In genomic region chr7:63444484-63445345, GRCm38 (mm10) we compare ENCODE assay signal across 8 mouse cellular contexts. TPM values are rescaled to one million over a fixed set of nuclear protein-coding genes. Genes with fewer than 3 reads are reported as not detected.
DNase-seq lines count a peak whose midpoint lies in the region; ATAC-seq and TF ChIP-seq lines count a peak whose summit lies in the region.

TSS of gene Otud7a (plus strand) at chr7:63444751.

- no peaks in the 10 kb centered on the region for H3K9me3 ChIP-seq in embryonic facial prominence, embryonic 10.5 days
- H3K9me3 ChIP-seq in heart, embryonic 10.5 days = no peaks in the 10 kb centered on the region
- no peaks in the 10 kb centered on the region for H3K9me3 ChIP-seq in kidney, embryonic 15.5 days (replicated peaks)
- no peaks in the 10 kb centered on the region for H3K9me3 ChIP-seq in limb, embryonic 14.5 days (ENCODE audit: control insufficient read depth, low read length)
- H3K9me3 ChIP-seq in neural tube, embryonic 14.5 days (ENCODE audit: control insufficient read depth, low read length) = no peaks in the 10 kb centered on the region

- H3K36me3 ChIP-seq in embryonic facial prominence, embryonic 10.5 days (replicated peaks) = no peaks in the 10 kb centered on the region
- no peaks in the 10 kb centered on the region for H3K36me3 ChIP-seq in heart, embryonic 10.5 days
- no peaks in the 10 kb centered on the region for H3K36me3 ChIP-seq in kidney, embryonic 15.5 days
- H3K36me3 ChIP-seq in limb, embryonic 14.5 days (ENCODE audit: control insufficient read depth, insufficient read depth, low read length) = no peaks in the 10 kb centered on the region
- no peaks in the 10 kb centered on the region for H3K36me3 ChIP-seq in neural tube, embryonic 14.5 days (ENCODE audit: control insufficient read depth, insufficient read depth, low read length)

- peak within 1 kb of the TSS; percentile 36; the same call in 1 of the 2 replicates for H3K9ac ChIP-seq in kidney, embryonic 15.5 days
- H3K9ac ChIP-seq in limb, embryonic 14.5 days (ENCODE audit: low read depth, low read length, severe bottlenecking) = peak within 1 kb of the TSS; percentile 46
- peak within 1 kb of the TSS; percentile 82 for H3K9ac ChIP-seq in neural tube, embryonic 14.5 days (replicated peaks; ENCODE audit: low read depth, low read length)

- under 1% methylated on average over 121 of the region's 123 CpGs for WGBS in embryonic facial prominence, embryonic 10.5 days
- WGBS in heart, embryonic 10.5 days = under 1% methylated on average over 112 of the region's 123 CpGs
- WGBS in kidney, embryonic 15.5 days = under 1% methylated on average over 118 of the region's 123 CpGs
- WGBS in limb, embryonic 14.5 days = under 1% methylated on average over 45 of the region's 123 CpGs
- under 1% methylated on average over 115 of the region's 123 CpGs for WGBS in neural tube, embryonic 14.5 days

- peak within 1 kb of the TSS; percentile 73 for H3K27ac ChIP-seq in embryonic facial prominence, embryonic 10.5 days (replicated peaks)
- H3K27ac ChIP-seq in heart, embryonic 10.5 days = no peak within 1 kb of the TSS
- H3K27ac ChIP-seq in kidney, embryonic 15.5 days = no peak within 1 kb of the TSS
- no peak within 1 kb of the TSS for H3K27ac ChIP-seq in limb, embryonic 14.5 days (replicated peaks; ENCODE audit: low read depth, low read length)
- peak within 1 kb of the TSS; percentile 87 for H3K27ac ChIP-seq in neural tube, embryonic 14.5 days (ENCODE audit: low read depth, low read length)

- peaks cover 28% of the 10 kb centered on the region for H3K27me3 ChIP-seq in embryonic facial prominence, embryonic 10.5 days (replicated peaks; ENCODE audit: low read depth, poor library complexity, severe bottlenecking)
- H3K27me3 ChIP-seq in heart, embryonic 10.5 days (ENCODE audit: insufficient read depth, poor library complexity, severe bottlenecking) = peaks cover 33% of the 10 kb centered on the region
- peaks cover 29% of the 10 kb centered on the region for H3K27me3 ChIP-seq in kidney, embryonic 15.5 days
- H3K27me3 ChIP-seq in limb, embryonic 14.5 days (ENCODE audit: control insufficient read depth, insufficient read depth, low read length) = peaks cover 23% of the 10 kb centered on the region
- no peaks in the 10 kb centered on the region for H3K27me3 ChIP-seq in neural tube, embryonic 14.5 days (ENCODE audit: control insufficient read depth, insufficient read depth, low read length)

- H3K4me1 ChIP-seq in embryonic facial prominence, embryonic 10.5 days = peaks cover 5% of the 10 kb centered on the region; the same call in 1 of the 2 replicates
- H3K4me1 ChIP-seq in heart, embryonic 10.5 days = peaks cover 10% of the 10 kb centered on the region; the same call in 1 of the 2 replicates
- peaks cover 9% of the 10 kb centered on the region; the same call in 1 of the 2 replicates for H3K4me1 ChIP-seq in kidney, embryonic 15.5 days
- 0 out of 2 replicates have a peak, but pooled peaks cover 3% of the 10 kb centered on the region for H3K4me1 ChIP-seq in limb, embryonic 14.5 days (ENCODE audit: control insufficient read depth, insufficient read depth, low read length)
- H3K4me1 ChIP-seq in neural tube, embryonic 14.5 days (ENCODE audit: control insufficient read depth, insufficient read depth, low read length) = peaks cover 6% of the 10 kb centered on the region; the same call in 1 of the 2 replicates

- peak within 1 kb of the TSS; percentile 98 for H3K4me2 ChIP-seq in kidney, embryonic 15.5 days
- H3K4me2 ChIP-seq in limb, embryonic 14.5 days (replicated peaks; ENCODE audit: low read depth, low read length, severe bottlenecking) = peak within 1 kb of the TSS; percentile 83
- peak within 1 kb of the TSS; percentile 67 for H3K4me2 ChIP-seq in neural tube, embryonic 14.5 days (ENCODE audit: low read depth, low read length)

- DNase-seq in thymus, postnatal 14 days = peak; percentile 20
- DNase-seq in thymus, adult 18-20 months = no peak
- peak; percentile 88 for DNase-seq in embryonic facial prominence, embryonic 10.5 days (ENCODE audit: low spot score)
- DNase-seq in heart, embryonic 10.5 days (ENCODE audit: low spot score) = peak; percentile 78
- peak; percentile 43 for DNase-seq in limb, embryonic 14.5 days (ENCODE audit: low spot score)

- H3K4me3 ChIP-seq in embryonic facial prominence, embryonic 10.5 days = peak within 1 kb of the TSS; percentile 72
- H3K4me3 ChIP-seq in heart, embryonic 10.5 days = peak within 1 kb of the TSS; percentile 71
- peak within 1 kb of the TSS; percentile 63 for H3K4me3 ChIP-seq in kidney, embryonic 15.5 days (replicated peaks)
- peak within 1 kb of the TSS; percentile 47 for H3K4me3 ChIP-seq in limb, embryonic 14.5 days (replicated peaks; ENCODE audit: low read length)
- H3K4me3 ChIP-seq in neural tube, embryonic 14.5 days (ENCODE audit: low read depth, low read length) = peak within 1 kb of the TSS; percentile 76

- no peak for TF ChIP-seq POLR2A in limb, embryonic 14.5 days (IDR thresholded peaks at IDR 0.05; ENCODE audit: borderline replicate concordance, extremely low read depth, insufficient read depth, insufficient read length)

- ATAC-seq in kidney, embryonic 15.5 days (replicated peaks; ENCODE audit: low FRiP score) = peak; percentile 91
- peak; percentile 91 for ATAC-seq in limb, embryonic 14.5 days (ENCODE audit: low FRiP score, low read depth)
- ATAC-seq in neural tube, embryonic 14.5 days (ENCODE audit: low read depth) = peak; percentile 95
- no peak for ATAC-seq in erythroid progenitor cell, adult 5-6 weeks (replicated peaks; ENCODE audit: low FRiP score, poor library complexity, severe bottlenecking)

RNA-seq across cellular contexts. Expression of gene Otud7a, which starts in this region (rescaled TPM):
- polyA plus RNA-seq in embryonic facial prominence, embryonic 10.5 days (2016; fragmentation: Nextera tagmentation; extraction: Ambion mirVana) = 0.42 and 0.55 TPM in 2 replicates
- polyA plus RNA-seq in heart, embryonic 10.5 days (2016; fragmentation: Nextera tagmentation; extraction: Ambion mirVana) = 0.14 TPM in 1 of 2 replicates, not detected in the other
- 0.14 and 0.19 TPM in 2 replicates for polyA plus RNA-seq in kidney, embryonic 15.5 days (2015; fragmentation: Nextera tagmentation; extraction: Ambion mirVana)
- 1.1 and 2.2 TPM in 2 replicates for polyA plus RNA-seq in limb, embryonic 14.5 days (2012; rRNA removed)
- polyA plus RNA-seq in limb, embryonic 14.5 days (2014; fragmentation: Nextera tagmentation; extraction: Ambion mirVana) = 0.28 and 0.47 TPM in 2 replicates
- polyA plus RNA-seq in neural tube, embryonic 14.5 days (2014; fragmentation: Nextera tagmentation; extraction: Ambion mirVana) = 3.7 and 6.0 TPM in 2 replicates
- not detected in 2 replicates for total RNA-seq in erythroid progenitor cell, adult 5-6 weeks (2015; ENCODE audit: low replicate concordance)
- total RNA-seq in erythroid progenitor cell, adult 5-6 weeks (2017; ENCODE audit: low replicate concordance) = not detected in 2 replicates

Comparison
In these comparisons a context has a peak if more than half of its experiments do, and no peak if none do; other contexts are left out.
1. DNase-seq: peak in thymus, postnatal 14 days (single experiment) and limb, embryonic 14.5 days (single experiment); none in thymus, adult 18-20 months (0 of 2).
2. Peak in DNase-seq, H3K4me3 ChIP-seq and H3K27ac ChIP-seq in embryonic facial prominence, embryonic 10.5 days; RNA of the gene not detected or under 1 TPM.
3. Peak in DNase-seq and H3K4me3 ChIP-seq in heart, embryonic 10.5 days; RNA of the gene not detected or under 1 TPM.
4. Peak in ATAC-seq, H3K4me3 ChIP-seq, H3K9ac ChIP-seq and H3K4me2 ChIP-seq in kidney, embryonic 15.5 days; RNA of the gene not detected or under 1 TPM.
5. Peak in every context shown above with its lines, with median percentiles within 50 percentile points of each other: H3K4me3 ChIP-seq, H3K4me2 ChIP-seq and H3K9ac ChIP-seq.